Mouse (Mus musculus) gastrocnemius, postnatal 14 days (tissue): Measurements from ENCODE around the gene Tgm6. TPM values are rescaled to one million over a fixed set of nuclear protein-coding genes. Genes with fewer than 3 reads are reported as not detected.

Source experiments
- DNase-seq: peaks from one replicate; pipeline ENCODE4 v3.0.0; 2021; ENCODE audit warnings: mixed read lengths
- intact Hi-C: fragments of 180-260 bp; cut with DNase I; formaldehyde crosslinking; loops from one replicate; pipeline ENCODE4 v1.15.1; 2025; ENCODE audit warnings: low total_unique reads
- total RNA-seq, 2 experiments: library from RNA; stranded (reverse); gene quantifications; 2 replicates each; pipeline ENCODE4 v1.2.3; 2021

Tgm6 gene
- total RNA-seq, 2 experiments from 2014 or later, result not detected

- DNase-seq, result no peak
These were observed 59.5 kb downstream of the Tgm6 start for GRCm38 (mm10) chr2:130171674-130172073.

DNA sequence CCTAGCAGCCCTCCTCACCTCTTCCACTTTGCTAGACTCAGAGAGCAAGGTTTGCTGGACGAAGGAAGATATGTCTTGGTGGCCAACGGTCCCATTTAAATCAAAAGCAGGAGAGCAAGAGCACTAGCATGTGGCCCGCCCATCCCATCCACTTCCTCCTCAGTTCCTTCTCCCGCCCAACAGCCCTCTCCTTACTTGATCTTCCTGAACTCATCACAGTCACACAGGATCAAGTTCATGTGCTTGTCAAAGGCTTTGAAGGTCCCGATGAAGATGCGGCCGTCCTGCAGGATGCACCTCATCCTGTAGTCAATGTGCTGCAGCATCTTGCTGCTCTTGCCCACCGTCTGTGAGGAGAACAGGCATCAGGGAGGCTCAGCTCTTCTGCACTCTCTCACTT lies 64.6 kb downstream of the Tgm6 start:
- DNase-seq, result no peak
- intact Hi-C loops, result loop anchor here (10.0 kb wide), 1 partner anchor 292 kb away; no protein-coding TSS in a partner anchor

More at GRCm38 (mm10) chr2:130171674-130172073, 59.5 kb downstream of the Tgm6 start:
- intact Hi-C loops, result loop anchor here (10.0 kb wide), 1 partner anchor 287 kb away; no protein-coding TSS in a partner anchor

- intact Hi-C loops, result loop anchor here (10.0 kb wide), 1 partner anchor 294 kb away; no protein-coding TSS in a partner anchor
- peak; percentile 10 for DNase-seq
These were observed 66.1 kb downstream of the Tgm6 start for GRCm38 (mm10) chr2:130178381-130178705.

DNA sequence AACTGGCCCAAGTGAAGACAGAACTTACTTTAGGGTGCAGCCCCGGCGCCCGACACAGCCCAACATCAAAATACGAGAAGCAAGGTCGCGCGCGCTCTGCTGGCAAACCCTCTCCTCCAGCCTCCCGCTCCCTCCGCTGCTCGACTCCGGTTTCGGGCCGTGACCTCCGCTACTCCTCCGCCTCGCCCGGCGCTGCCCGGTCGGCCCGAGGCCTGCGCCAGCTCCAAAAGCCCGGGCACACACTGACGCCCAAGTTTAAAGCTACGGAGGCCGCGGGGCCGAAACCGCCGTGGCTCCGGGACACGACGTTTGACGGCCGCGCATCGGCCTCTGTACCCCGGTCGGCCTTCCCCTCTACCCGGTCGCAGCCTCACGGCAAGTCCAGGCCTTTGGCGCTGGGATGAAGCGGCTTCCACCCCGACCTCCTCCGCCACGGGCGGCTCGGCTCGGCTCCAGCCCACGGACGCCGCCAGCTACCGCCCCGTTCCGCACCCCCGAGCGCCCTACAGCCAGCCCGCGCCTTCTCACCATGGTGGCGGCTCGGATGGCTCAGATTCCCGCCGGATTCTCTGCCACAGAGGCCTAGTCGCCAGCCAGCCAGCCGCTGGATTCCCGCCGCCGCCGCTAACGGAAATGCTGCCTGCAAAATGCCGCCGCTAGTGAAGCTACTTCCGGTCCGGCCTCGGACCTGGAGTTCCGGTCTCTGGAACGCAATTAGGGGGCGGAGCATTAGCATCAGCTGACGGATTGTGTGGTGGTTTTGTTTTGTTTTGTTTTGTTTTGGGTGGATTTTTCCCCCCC lies 66.7 kb downstream of the Tgm6 start, which contains the start of gene Snrpb:
TSS of gene Snrpb (minus strand) at position 698 of the 801 bp plus-strand sequence.
- intact Hi-C loops, result loop anchor here (10.0 kb wide), 1 partner anchor 294 kb away; no protein-coding TSS in a partner anchor
- DNase-seq, result peak; percentile 91

DNA sequence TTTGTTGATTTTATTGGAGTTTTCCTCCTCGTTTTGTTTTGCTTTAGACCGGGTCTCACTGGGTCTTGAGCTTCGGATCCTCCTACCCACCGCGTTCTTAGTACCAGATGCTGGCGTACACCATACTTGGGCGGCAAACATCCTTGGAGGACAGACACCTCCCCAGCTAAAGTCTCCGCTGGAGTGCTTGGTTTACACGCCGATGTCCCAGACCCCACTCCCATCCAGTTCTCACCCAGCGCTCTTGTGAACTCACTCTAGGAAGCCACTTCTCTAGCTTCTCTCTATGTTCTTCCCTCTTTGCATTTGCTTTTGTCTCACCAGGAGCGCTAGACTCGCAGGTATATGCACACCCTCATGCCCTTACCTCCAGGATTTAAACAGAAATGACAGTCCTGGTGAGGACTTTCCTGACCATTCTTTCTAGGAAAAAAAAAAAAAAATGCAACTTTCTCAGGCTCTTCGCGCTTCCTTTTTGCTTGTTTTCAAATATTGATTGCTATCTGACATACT lies 67.3 kb downstream of the Tgm6 start:
- intact Hi-C loops, result loop anchor here (10.0 kb wide), 1 partner anchor 295 kb away; no protein-coding TSS in a partner anchor
- no peak for DNase-seq

GRCm38 (mm10) chr2:130188391-130188790 lies 76.2 kb downstream of the Tgm6 start:
- intact Hi-C loops, result no loop called here
- no peak for DNase-seq

DNA sequence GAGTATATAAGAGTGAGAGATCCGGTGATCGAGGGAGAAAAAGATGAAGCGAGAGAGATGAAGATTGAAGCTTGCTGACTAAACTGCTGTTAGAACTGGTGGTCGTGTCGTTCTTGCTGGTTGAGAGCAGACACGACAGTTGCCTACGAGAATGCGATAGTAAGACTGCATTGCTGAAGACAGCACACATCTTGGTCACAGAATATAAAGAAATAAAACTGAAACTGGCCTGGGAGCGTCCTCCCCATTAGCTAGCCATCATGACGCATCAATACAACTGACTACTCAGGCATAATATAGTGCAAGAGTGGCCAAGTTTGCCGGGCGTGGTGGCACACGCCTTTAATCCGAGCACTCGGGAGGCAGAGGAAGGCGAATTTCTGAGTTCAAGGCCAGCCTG lies 82.7 kb downstream of the Tgm6 start, which contains the start of gene Tmc2:
TSS of gene Tmc2 (plus strand) at position 301 of the 400 bp plus-strand sequence.
- no peak for DNase-seq
- intact Hi-C loops, result no loop called here

DNA sequence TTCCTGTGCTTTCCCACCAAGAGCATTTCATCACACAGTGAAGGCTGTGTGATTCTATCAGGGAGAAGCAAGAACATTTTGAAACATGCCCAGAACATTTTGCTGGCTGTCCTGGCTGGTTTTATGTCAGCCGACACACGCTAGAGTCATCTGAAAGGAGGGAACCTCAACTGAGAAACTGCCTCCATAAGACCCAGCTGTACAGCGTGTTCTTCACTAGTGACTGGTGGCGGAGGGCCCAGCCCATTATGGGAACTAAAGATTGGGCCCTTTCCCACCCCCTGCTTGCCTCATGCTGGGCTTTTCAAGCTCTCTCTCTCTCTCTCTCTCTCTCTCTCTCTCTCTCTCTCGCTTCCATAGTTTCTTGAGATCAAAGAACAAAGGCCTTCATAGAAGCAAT lies 88.7 kb downstream of the Tgm6 start:
- no peak for DNase-seq
- intact Hi-C loops, result no loop called here

Other genes with a start within 250 kb of the Tgm6 start
- under 1 TPM in 1 of 2 experiments, not detected in 1; 0.04 TPM for gene Tgm3, start 100.1 kb upstream of the Tgm6 start, total RNA-seq
- gene Snrpb, start 67.0 kb downstream of the Tgm6 start, total RNA-seq, result 100 to 1,000 TPM; 122 to 127 TPM
- gene Tmc2, start 82.8 kb downstream of the Tgm6 start, total RNA-seq, result not detected
- gene Nop56, start 162.0 kb downstream of the Tgm6 start, total RNA-seq, result 10 to 100 TPM; 37.1 to 37.4 TPM
- 100 to 1,000 TPM; 402 to 460 TPM for gene Idh3b, start 172.1 kb downstream of the Tgm6 start, total RNA-seq
- gene Ebf4, start 182.8 kb downstream of the Tgm6 start, total RNA-seq, result under 1 TPM; 0.66 to 0.73 TPM